Comparison of ENCODE assay signal across 9 mouse cellular contexts in the genomic region with DNA sequence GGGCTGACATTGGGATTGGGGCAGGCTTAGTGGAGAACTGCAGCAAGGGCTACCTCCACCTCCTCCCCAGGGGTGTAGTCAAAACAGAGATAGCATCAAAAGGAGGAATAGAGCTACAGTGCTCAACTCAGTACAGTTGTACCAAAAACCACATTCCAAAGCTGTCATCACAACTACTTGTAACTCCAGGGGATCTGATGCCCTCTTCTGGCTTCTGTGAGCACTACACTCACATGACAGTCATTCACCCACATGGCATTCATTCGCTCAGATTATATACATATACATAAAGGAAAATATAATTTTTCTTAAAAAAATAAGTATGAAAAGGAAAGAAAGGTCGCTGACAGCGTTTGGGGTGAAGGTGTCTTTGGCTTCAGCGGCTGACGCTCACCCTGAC. TPM values are rescaled to one million over a fixed set of nuclear protein-coding genes. Genes with fewer than 3 reads are reported as not detected.
DNase-seq lines count a peak whose midpoint lies in the region; ATAC-seq and TF ChIP-seq lines count a peak whose summit lies in the region.
"Had no signal": no experiment of that assay in that cellular context is flagged by ENCODE, and none has a peak within 500 bp of the region (broad histone marks: within the 10 kb centered on the region; RNA-seq: fewer than 3 reads in every experiment).

No protein-coding gene starts in this region.

- no peak overlapping the region for H3K4me2 ChIP-seq in lung, embryonic 15.5 days
- no peak overlapping the region for H3K4me2 ChIP-seq in hindbrain, embryonic 11.5 days (replicated peaks; ENCODE audit: low read depth, low read length)

- DNase-seq in CD4-positive, CD25-positive, alpha-beta regulatory T cell, adult 2 months (ENCODE audit: low read depth, low spot score): peak; percentile 41
- no peak for DNase-seq in lung, adult 2 months
- peak; percentile 42 to 46 for DNase-seq in cerebellum, postnatal 36 days
- DNase-seq in hindbrain, embryonic 11.5 days (ENCODE audit: low spot score): peak; percentile 38
- DNase-seq in lung, postnatal 10 days: peak; percentile 58
- DNase-seq in ovary, adult 18-20 months (ENCODE audit: low spot score): no peak

- peaks cover 27% of the 10 kb centered on the region for H3K4me1 ChIP-seq in lung, embryonic 15.5 days
- peaks cover 7% of the 10 kb centered on the region for H3K4me1 ChIP-seq in lung, adult 2 months (ENCODE audit: control insufficient read depth, insufficient read depth, low read length)
- H3K4me1 ChIP-seq in hindbrain, embryonic 11.5 days (replicated peaks; ENCODE audit: control insufficient read depth, insufficient read depth, low read length): no peaks in the 10 kb centered on the region

- ATAC-seq in CD4-positive, CD25-positive, alpha-beta regulatory T cell, adult 4 months: no peak
- 0 out of 2 replicates have a peak, but pooled peaks have one; percentile 4 for ATAC-seq in lung, embryonic 15.5 days (ENCODE audit: borderline replicate concordance, extremely low read depth, low FRiP score, low TSS enrichment)
- ATAC-seq in hindbrain, embryonic 11.5 days (ENCODE audit: low FRiP score): peak; percentile 41; the same call in 1 of the 2 replicates

- H3K4me3 ChIP-seq in lung, embryonic 15.5 days: no peak overlapping the region
- no peak overlapping the region for H3K4me3 ChIP-seq in lung, adult 2 months (replicated peaks; ENCODE audit: extremely low read depth, low read depth, low read length)
- H3K4me3 ChIP-seq in hindbrain, embryonic 11.5 days (ENCODE audit: low read depth, low read length): no peak overlapping the region

- no peak for TF ChIP-seq POLR2A in lung, adult 2 months (IDR thresholded peaks at IDR 0.05; ENCODE audit: borderline replicate concordance, extremely low read depth, low read depth, low read length)

- WGBS in lung, embryonic 15.5 days: 51% methylated on average over 5 of the region's 5 CpGs
- 54% methylated on average over 5 of the region's 5 CpGs for WGBS in lung, adult 2 months
- 73% methylated on average over 5 of the region's 5 CpGs for WGBS in hindbrain, embryonic 11.5 days

- peak overlapping the region; percentile 69 for H3K27ac ChIP-seq in lung, embryonic 15.5 days
- H3K27ac ChIP-seq in hindbrain, embryonic 11.5 days (ENCODE audit: low read depth, low read length): peak overlapping the region; percentile 51

- TF ChIP-seq CTCF in lung, adult 2 months (IDR thresholded peaks at IDR 0.05; ENCODE audit: insufficient read depth, low read length): no peak

- H3K36me3 ChIP-seq in lung, embryonic 15.5 days: no peaks in the 10 kb centered on the region
- no peaks in the 10 kb centered on the region for H3K36me3 ChIP-seq in hindbrain, embryonic 11.5 days (ENCODE audit: control insufficient read depth, insufficient read depth, low read length)

- H3K9me3 ChIP-seq in lung, embryonic 15.5 days: no peaks in the 10 kb centered on the region
- no peaks in the 10 kb centered on the region for H3K9me3 ChIP-seq in hindbrain, embryonic 11.5 days (ENCODE audit: control insufficient read depth, low read length)

- no peak overlapping the region for H3K9ac ChIP-seq in lung, embryonic 15.5 days
- no peak overlapping the region for H3K9ac ChIP-seq in hindbrain, embryonic 11.5 days (ENCODE audit: low read depth, low read length)

- no peaks in the 10 kb centered on the region for H3K27me3 ChIP-seq in lung, embryonic 15.5 days
- H3K27me3 ChIP-seq in hindbrain, embryonic 11.5 days (ENCODE audit: control insufficient read depth, insufficient read depth, low read length): no peaks in the 10 kb centered on the region

RNA-seq across cellular contexts. Expression of a gene that starts 32.1 kb away (rescaled TPM):
- under 1 TPM in 1 of 2 experiments, not detected in 1; 0.11 TPM for polyA plus RNA-seq in CD4-positive, CD25-positive, alpha-beta regulatory T cell, adult 4 months (2017; shearing (Covaris generic))
- 1.0 and 1.2 TPM in 2 replicates for polyA plus RNA-seq in lung, embryonic 15.5 days (2015; fragmentation: Nextera tagmentation; extraction: Ambion mirVana)
- 0.14 and 0.19 TPM in 2 replicates for polyA plus RNA-seq in lung, adult 2 months (2012; rRNA removed)
- 5.7 and 8.1 TPM in 2 replicates for polyA plus RNA-seq in hindbrain, embryonic 11.5 days (2014; fragmentation: Nextera tagmentation; extraction: Ambion mirVana)

RNA-seq across cellular contexts. Expression of a gene that starts 37.7 kb away (rescaled TPM):
- under 1 TPM in 1 of 2 experiments, not detected in 1; 0.43 TPM for polyA plus RNA-seq in CD4-positive, CD25-positive, alpha-beta regulatory T cell, adult 4 months (2017; shearing (Covaris generic))
- 0.59 and 0.68 TPM in 2 replicates for polyA plus RNA-seq in lung, embryonic 15.5 days (2015; fragmentation: Nextera tagmentation; extraction: Ambion mirVana)
- polyA plus RNA-seq in lung, adult 2 months (2012; rRNA removed): 5.8 and 6.4 TPM in 2 replicates
- polyA plus RNA-seq in hindbrain, embryonic 11.5 days (2014; fragmentation: Nextera tagmentation; extraction: Ambion mirVana): 0.23 and 0.29 TPM in 2 replicates
- polyA plus RNA-seq: neural tube, embryonic 11.5 days had no signal

RNA-seq across cellular contexts. Expression of a gene that starts 38.1 kb away (rescaled TPM):
- polyA plus RNA-seq in CD4-positive, CD25-positive, alpha-beta regulatory T cell, adult 4 months (2017; shearing (Covaris generic)): 10 to 100 TPM; 54.7 to 60.9 TPM
- polyA plus RNA-seq in lung, embryonic 15.5 days (2015; fragmentation: Nextera tagmentation; extraction: Ambion mirVana): 35.1 and 36.2 TPM in 2 replicates
- polyA plus RNA-seq in lung, adult 2 months (2012; rRNA removed): 9.3 and 9.9 TPM in 2 replicates
- 21.0 and 25.5 TPM in 2 replicates for polyA plus RNA-seq in hindbrain, embryonic 11.5 days (2014; fragmentation: Nextera tagmentation; extraction: Ambion mirVana)

RNA-seq across cellular contexts. Expression of a gene that starts 45.0 kb away (rescaled TPM):
- 1 to 10 TPM; 7.2 to 8.0 TPM for polyA plus RNA-seq in CD4-positive, CD25-positive, alpha-beta regulatory T cell, adult 4 months (2017; shearing (Covaris generic))
- polyA plus RNA-seq in lung, embryonic 15.5 days (2015; fragmentation: Nextera tagmentation; extraction: Ambion mirVana): 5.2 and 5.6 TPM in 2 replicates
- polyA plus RNA-seq in lung, adult 2 months (2012; rRNA removed): 3.4 and 4.2 TPM in 2 replicates
- 12.6 and 13.9 TPM in 2 replicates for polyA plus RNA-seq in hindbrain, embryonic 11.5 days (2014; fragmentation: Nextera tagmentation; extraction: Ambion mirVana)

Comparison
In these comparisons a context has a peak if more than half of its experiments do, and no peak if none do; other contexts are left out.
1. DNase-seq: peak in CD4-positive, CD25-positive, alpha-beta regulatory T cell, adult 2 months (single experiment), cerebellum, postnatal 36 days (2 of 2), hindbrain, embryonic 11.5 days (single experiment) and lung, postnatal 10 days (single experiment); none in lung, adult 2 months (single experiment) and ovary, adult 18-20 months (single experiment).